Mouse (Mus musculus): Measurements from ENCODE around the gene AU040320.

AU040320 gene

DNA sequence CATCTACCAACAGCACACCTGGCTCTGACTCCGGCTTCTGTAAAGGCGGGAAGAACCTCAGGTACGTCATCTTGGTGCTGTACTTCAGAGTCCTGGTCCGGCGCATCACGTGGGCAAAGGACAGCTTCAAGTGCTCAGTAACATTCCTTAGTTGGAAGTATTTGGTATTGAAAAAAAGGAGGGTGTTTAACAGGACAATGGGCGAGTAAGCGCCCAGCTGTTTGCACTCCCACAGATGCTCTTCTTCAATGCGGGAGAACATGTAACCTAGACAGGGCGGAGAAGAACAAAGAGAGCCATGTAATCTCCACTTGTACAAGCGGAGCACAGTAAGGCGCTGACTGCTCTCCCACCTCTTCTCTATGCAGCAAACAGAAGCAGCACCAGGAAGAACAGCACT is 115.4 kb downstream of the AU040320 start:
- DNase-seq = no peak

DNA sequence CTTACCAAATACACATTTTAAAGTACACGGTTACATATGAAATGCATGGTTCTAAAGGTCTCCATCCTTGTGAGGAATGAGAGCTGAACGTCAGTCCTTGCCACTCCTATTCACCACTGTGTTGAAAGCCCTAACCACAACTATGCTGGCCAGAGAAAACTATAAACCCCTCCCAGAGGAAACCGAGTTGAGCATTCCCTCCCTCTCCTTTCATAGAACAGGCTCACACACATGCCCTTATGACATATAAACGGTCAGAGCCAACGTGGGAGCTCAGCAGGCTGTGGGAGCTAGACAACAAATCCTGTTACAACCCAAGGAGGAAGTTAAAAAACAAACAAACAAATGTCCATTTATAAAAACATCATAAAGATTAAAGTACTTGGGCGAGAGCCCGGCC is 119.4 kb downstream of the AU040320 start:
- DNase-seq = no peak

DNA sequence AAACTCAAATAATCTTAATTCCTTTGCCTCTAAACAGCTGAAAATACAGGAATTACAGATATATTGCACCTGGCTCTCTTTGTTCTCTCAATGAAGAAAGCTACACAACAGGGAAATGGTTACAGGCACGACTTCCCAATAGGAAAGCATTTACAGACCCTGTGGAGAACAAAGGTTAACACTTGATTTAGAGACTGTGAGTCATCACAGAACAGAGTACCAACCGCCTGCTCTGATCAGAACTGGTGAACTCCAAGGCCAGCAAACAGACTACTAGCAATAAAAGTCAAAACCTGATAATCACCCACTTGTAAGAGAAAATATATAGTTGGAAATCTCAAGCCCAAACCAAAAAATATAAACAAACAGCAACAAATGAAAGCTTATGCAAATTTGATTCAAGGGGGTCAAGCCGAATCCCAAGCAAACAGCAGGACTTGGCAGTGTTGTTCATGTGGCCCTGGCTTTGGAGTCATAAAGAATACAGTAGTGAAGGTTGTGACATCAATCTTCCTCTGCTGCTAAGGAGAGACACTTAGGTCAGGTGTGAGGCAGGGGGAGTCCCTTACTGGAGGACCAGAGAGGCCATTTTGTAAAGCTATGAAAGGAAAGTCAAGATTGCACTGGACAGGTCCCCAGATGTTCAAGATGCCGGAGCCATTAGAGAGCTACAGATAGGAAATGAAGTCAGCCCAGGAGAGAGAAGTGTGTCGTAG is 126.4 kb downstream of the AU040320 start:
- no peak for DNase-seq

DNA sequence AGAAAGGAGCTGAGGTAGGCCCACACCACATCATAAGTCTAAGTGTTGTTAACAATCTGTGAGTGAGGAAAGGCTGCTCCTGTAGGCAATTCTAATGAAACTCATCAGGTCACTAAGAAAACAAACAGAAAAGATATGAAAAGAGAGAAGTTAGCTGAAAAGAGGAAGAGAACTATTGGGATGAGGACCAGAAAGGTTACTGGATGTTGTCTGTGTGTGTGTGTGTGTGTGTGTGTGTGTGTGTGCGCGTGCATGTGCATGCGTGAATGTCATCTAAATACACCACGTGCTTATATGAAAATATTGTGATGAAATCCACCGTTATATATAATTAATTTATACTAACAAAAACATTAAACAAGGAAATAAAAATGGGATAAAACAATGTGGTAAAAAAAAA is 130.3 kb downstream of the AU040320 start:
- DNase-seq = no peak

DNA sequence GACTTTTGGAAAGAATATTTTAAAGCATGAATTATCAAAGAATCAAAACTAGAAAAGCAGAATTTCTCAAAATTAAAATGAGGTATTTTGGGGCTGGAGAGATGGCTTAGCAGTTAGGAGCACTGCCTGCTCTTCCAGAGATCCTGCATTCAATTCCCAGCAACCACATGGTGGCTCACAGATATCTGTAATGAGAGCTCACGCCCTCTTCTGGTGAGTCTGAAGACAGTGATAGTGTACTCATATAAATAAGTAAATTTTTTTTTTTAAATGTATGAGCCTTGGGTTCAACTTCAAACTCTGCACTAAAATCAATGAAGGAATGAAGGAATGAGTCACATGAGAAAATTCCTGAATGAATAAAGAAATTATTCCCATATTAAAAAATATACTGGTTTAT is 132.6 kb downstream of the AU040320 start:
- DNase-seq = no peak

DNA sequence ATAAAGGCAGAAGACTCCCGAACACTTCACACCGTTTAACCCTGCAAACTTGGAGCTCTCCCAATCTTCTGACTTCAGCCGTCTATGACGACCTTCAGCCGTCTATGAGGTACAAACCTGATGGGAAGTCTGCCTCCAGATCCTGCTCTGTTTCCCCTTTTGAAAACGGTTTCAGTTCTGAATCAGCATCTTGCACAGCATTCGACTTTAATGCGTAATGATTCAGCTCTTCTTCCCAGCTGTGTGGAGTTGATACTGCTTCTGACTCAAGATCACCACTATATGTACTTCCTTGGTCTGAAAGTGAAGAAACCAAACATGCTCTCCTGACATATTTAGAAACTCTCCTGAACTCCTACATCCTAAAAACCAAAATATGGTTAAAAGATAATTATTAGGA is 136.5 kb downstream of the AU040320 start:
- no peak for DNase-seq

Data from thymus, postnatal 4 days (tissue).